Mouse (Mus musculus) thymus, adult 2 months (tissue): ENCODE results near the gene Npl.

ENCODE experiments used
- CTCF ChIP-seq: fragments of 200-500 bp; IDR thresholded peaks from 2 replicates; pipeline ENCODE4 v1.5.1; 2012; ENCODE audit warnings: mild to moderate bottlenecking, control low read depth, low read length, moderate library complexity, borderline replicate concordance; ENCODE audit not compliant: control insufficient read depth, poor library complexity, insufficient read depth; ENCODE audit errors: extremely low read depth
- POLR2A ChIP-seq: fragments of 200-500 bp; IDR thresholded peaks from 2 replicates; pipeline ENCODE4 v1.6.1; 2012; ENCODE audit warnings: mild to moderate bottlenecking, low read length, control low read depth, moderate library complexity; ENCODE audit not compliant: control insufficient read depth, poor library complexity, insufficient read depth; ENCODE audit errors: extremely low read depth

GRCm38 (mm10) chr1:153522116-153522515 is 27.7 kb downstream of the Npl start:
- TF ChIP-seq CTCF (no peak), POLR2A (no peak)
